Comparison of ENCODE assay signal across 8 mouse cellular contexts in the genomic region with DNA sequence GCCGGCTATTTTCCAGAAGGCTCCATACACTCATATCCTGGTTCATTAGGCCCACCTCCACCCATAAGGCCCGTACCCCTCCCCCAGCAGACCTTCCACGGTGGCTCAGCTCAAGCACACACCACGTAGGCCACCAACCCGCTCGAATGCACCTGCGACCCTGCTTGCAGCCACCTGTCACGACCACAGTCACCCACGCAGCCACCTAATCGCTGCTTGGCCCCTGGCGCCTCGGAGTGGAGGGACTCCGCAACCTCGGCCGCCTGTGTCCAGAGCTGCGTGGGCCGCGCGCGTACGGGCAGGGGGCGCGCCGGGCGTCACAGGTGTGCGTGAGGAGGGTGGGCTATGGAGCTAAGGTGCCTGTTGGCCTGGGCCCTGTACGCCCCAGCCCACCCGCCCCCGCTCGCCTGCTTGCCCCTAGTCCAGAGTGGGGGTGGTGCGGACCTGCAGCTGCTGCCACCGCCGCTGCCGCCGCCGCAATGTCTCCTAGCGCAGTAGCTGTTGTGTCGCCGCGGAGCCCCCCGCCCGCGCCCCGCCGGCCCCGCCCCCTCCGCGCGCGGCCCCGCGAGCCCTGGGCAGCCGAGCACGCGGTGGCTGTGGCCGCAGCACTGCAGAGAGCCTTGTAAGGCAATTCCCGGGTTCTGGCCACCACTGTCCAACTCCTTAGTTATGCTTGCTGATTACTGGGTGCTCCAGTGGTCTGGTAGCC. TPM values are rescaled to one million over a fixed set of nuclear protein-coding genes. Genes with fewer than 3 reads are reported as not detected.
DNase-seq lines count a peak whose midpoint lies in the region; ATAC-seq and TF ChIP-seq lines count a peak whose summit lies in the region.

Pnck (minus strand) TSS at position 543 of the 709 bp plus-strand sequence.

- H3K4me1 ChIP-seq in lung, embryonic 16.5 days (replicated peaks; ENCODE audit: control insufficient read depth, insufficient read depth, low read length) = no peaks in the 10 kb centered on the region
- H3K4me1 ChIP-seq in forebrain, postnatal 0 days (ENCODE audit: insufficient read depth) = no peaks in the 10 kb centered on the region
- H3K4me1 ChIP-seq in neural tube, embryonic 12.5 days = 0 out of 2 replicates have a peak, but pooled peaks cover 4% of the 10 kb centered on the region

- H3K36me3 ChIP-seq in lung, embryonic 16.5 days (ENCODE audit: control insufficient read depth, insufficient read depth, low read length) = no peaks in the 10 kb centered on the region
- no peaks in the 10 kb centered on the region; the same call in 1 of the 2 replicates for H3K36me3 ChIP-seq in forebrain, postnatal 0 days (ENCODE audit: insufficient read depth)
- H3K36me3 ChIP-seq in neural tube, embryonic 12.5 days = no peaks in the 10 kb centered on the region

- no peak within 1 kb of the TSS for H3K27ac ChIP-seq in lung, embryonic 16.5 days (ENCODE audit: low read length)
- H3K27ac ChIP-seq in forebrain, postnatal 0 days (ENCODE audit: low read depth, low read length) = peak within 1 kb of the TSS; percentile 85
- H3K27ac ChIP-seq in neural tube, embryonic 12.5 days = no peak within 1 kb of the TSS

- TF ChIP-seq CTCF in forebrain, postnatal 0 days (IDR thresholded peaks at IDR 0.05; ENCODE audit: low read depth) = no peak

- intact Hi-C loops in left cerebral cortex, postnatal 14 days (cut with DNase I) = loop anchor here (5.0 kb wide), 1 partner anchor 67 kb away; no protein-coding TSS in a partner anchor

- 0 out of 2 replicates have a peak, but pooled peaks have one; percentile 20 for ATAC-seq in cerebellum, adult (ENCODE audit: insufficient number of reproducible peaks, low FRiP score, low TSS enrichment)
- peak; percentile 45 for ATAC-seq in lung, embryonic 16.5 days (ENCODE audit: low read depth)
- ATAC-seq in forebrain, postnatal 0 days = peak; percentile 71
- ATAC-seq in neural tube, embryonic 12.5 days (ENCODE audit: low FRiP score, low read depth) = peak; percentile 73

- DNase-seq in cerebellum, adult 11 months = no peak
- DNase-seq in lung, adult 18-20 months = no peak
- peak; percentile 58 for DNase-seq in forebrain, postnatal 0 days
- DNase-seq in left cerebral cortex, postnatal 14 days (ENCODE audit: low spot score in 2 of 2) = peak; percentile 26 to 32
- no peak for DNase-seq in urinary bladder, postnatal 14 days (ENCODE audit: low spot score)

- H3K27me3 ChIP-seq in lung, embryonic 16.5 days (ENCODE audit: control insufficient read depth, insufficient read depth, low read depth, low read length) = no peaks in the 10 kb centered on the region
- no peaks in the 10 kb centered on the region for H3K27me3 ChIP-seq in forebrain, postnatal 0 days (ENCODE audit: insufficient read depth, low read length)
- no peaks in the 10 kb centered on the region for H3K27me3 ChIP-seq in neural tube, embryonic 12.5 days (replicated peaks)

- H3K4me2 ChIP-seq in lung, embryonic 16.5 days (ENCODE audit: low read depth, low read length) = peak within 1 kb of the TSS; percentile 71
- H3K4me2 ChIP-seq in forebrain, postnatal 0 days (ENCODE audit: low read depth) = peak within 1 kb of the TSS; percentile 57
- H3K4me2 ChIP-seq in neural tube, embryonic 12.5 days (replicated peaks) = peak within 1 kb of the TSS; percentile 73

- H3K9me3 ChIP-seq in lung, embryonic 16.5 days (ENCODE audit: control insufficient read depth, low read length) = no peaks in the 10 kb centered on the region
- H3K9me3 ChIP-seq in forebrain, postnatal 0 days (ENCODE audit: low read length) = no peaks in the 10 kb centered on the region
- H3K9me3 ChIP-seq in neural tube, embryonic 12.5 days = no peaks in the 10 kb centered on the region

- H3K4me3 ChIP-seq in lung, embryonic 16.5 days (ENCODE audit: low read length) = peak within 1 kb of the TSS; percentile 50
- H3K4me3 ChIP-seq in forebrain, postnatal 0 days (ENCODE audit: low read depth, low read length) = peak within 1 kb of the TSS; percentile 49
- H3K4me3 ChIP-seq in neural tube, embryonic 12.5 days = peak within 1 kb of the TSS; percentile 46

- WGBS in lung, embryonic 16.5 days = 13% methylated on average over 24 of the region's 57 CpGs
- WGBS in forebrain, postnatal 0 days = 32% methylated on average over 49 of the region's 57 CpGs
- WGBS in neural tube, embryonic 12.5 days = 16% methylated on average over 41 of the region's 57 CpGs

- peak within 1 kb of the TSS; percentile 64 for H3K9ac ChIP-seq in lung, embryonic 16.5 days (ENCODE audit: low read length)
- peak within 1 kb of the TSS; percentile 75 for H3K9ac ChIP-seq in forebrain, postnatal 0 days
- peak within 1 kb of the TSS; percentile 61 for H3K9ac ChIP-seq in neural tube, embryonic 12.5 days

RNA-seq across cellular contexts. Expression of gene Pnck, which starts in this region (rescaled TPM):
- polyA plus RNA-seq in lung, embryonic 16.5 days (2015; fragmentation: Nextera tagmentation; extraction: Ambion mirVana) = 14.7 and 16.3 TPM in 2 replicates
- total RNA-seq in forebrain, postnatal 0 days (2014; rRNA removed) = 104 and 117 TPM in 2 replicates
- 136 and 145 TPM in 2 replicates for polyA plus RNA-seq in forebrain, postnatal 0 days (2015; fragmentation: Nextera tagmentation; extraction: Ambion mirVana)
- 100 to 1,000 TPM; 145 to 153 TPM for total RNA-seq in left cerebral cortex, postnatal 14 days (2021)
- polyA plus RNA-seq in neural tube, embryonic 12.5 days (2016; fragmentation: Nextera tagmentation; extraction: Ambion mirVana) = 35.2 and 37.8 TPM in 2 replicates

Comparison
In these comparisons a context has a peak if more than half of its experiments do, and no peak if none do; other contexts are left out.
1. ATAC-seq: peak in every context shown above with its lines; median percentile 73 in neural tube, embryonic 12.5 days; 71 in forebrain, postnatal 0 days; 45 in lung, embryonic 16.5 days; 20 in cerebellum, adult.
2. DNase-seq: peak in forebrain, postnatal 0 days (single experiment) and left cerebral cortex, postnatal 14 days (2 of 2); none in cerebellum, adult 11 months (single experiment), lung, adult 18-20 months (0 of 2) and urinary bladder, postnatal 14 days (single experiment).
3. Peak in every context shown above with its lines, with median percentiles within 50 percentile points of each other: H3K4me2 ChIP-seq, H3K4me3 ChIP-seq and H3K9ac ChIP-seq.